Mouse (Mus musculus) naive thymus-derived CD4-positive, alpha-beta T cell, adult 2 months (primary cell): ENCODE data around the gene Tm9sf4.

Experiments used
- DNase-seq: peaks from one replicate; pipeline ENCODE4 v3.0.0-alpha.2; 2011; ENCODE audit warnings: low read depth

Tm9sf4 gene

DNA sequence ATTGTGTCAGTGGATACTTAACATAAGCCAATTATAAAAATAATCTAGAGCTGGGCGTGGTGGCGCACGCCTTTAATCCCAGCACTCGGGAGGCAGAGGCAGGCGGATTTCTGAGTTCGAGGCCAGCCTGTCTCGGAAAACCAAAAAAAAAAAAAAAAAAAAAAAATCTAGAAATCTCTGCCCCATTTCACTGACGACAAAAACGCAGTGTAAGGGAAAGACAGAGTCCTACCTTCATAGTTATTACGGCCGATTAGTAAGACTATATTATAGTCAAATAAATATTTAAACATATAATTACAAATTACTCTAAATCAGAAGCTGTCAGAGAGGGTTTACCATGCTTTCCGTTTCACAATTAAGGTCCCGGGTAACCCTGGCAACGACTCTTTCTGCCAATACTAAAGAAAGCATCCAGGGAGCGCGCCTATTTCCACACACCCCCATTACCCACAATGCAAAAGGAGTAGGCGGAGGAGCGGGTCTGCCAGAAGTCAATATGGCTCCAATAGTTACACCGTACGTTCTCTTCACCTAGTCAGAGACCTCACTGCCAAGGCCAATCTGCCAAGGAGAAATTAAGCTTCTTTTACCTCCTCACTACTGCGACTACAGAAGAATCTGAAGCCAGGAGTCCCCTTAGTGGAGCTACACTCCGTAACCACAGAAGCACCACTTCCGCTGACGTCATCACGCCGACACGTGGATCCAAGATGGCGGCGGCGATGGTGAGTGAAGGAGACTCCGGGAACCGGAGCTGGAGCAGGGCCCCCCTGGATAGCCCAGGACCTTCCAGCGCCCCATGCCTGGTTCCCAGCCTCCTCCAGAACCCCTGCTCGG is at the start of gene Tm9sf4:
Gene Tm9sf4 (plus strand): TSS at position 460 of the 840 bp plus-strand sequence.
- peak; percentile 96 for DNase-seq

DNA sequence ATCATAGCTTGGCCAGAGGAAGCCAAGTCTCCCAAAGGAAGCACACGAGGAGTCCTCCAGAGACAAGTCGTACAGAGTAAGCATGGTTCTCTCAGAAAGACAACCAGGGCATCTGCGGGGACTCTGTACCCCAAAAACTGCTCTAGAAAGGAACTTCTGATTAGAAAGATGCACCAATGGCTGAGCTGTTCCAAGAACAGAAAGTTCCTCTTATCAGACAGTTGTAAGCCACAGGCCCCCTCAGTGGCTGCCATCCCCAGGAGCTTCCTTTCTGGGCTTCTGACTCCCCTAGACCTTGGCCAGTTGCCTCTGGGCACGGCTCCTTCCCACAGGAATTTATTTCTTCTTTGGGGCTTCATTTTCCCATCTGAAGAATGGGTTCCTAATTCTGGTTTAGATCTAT is 45.4 kb upstream of the Tm9sf4 start:
- no peak for DNase-seq

DNA sequence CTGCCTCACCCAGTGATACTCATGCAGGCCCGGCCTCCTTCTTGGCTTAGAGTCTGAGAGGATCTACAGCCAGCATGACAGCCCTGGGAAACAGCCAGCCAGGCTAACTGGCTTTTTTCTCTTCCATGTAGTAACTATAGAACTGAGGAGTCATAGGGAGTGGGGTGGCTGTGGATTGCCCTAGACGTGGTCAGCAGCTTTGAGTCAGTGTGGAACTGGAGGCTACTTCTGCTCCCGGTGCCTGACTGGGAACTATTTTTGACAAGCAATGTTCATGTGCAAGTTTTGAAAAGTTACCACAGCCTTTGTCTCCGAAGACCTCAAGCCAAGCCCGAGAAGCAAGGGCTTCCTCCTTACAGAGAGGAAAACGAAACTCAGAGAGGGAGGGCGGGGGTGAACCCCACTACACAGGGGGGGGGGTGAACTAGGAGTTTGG is 44.0 kb upstream of the Tm9sf4 start:
- peak; percentile 42 for DNase-seq

DNA sequence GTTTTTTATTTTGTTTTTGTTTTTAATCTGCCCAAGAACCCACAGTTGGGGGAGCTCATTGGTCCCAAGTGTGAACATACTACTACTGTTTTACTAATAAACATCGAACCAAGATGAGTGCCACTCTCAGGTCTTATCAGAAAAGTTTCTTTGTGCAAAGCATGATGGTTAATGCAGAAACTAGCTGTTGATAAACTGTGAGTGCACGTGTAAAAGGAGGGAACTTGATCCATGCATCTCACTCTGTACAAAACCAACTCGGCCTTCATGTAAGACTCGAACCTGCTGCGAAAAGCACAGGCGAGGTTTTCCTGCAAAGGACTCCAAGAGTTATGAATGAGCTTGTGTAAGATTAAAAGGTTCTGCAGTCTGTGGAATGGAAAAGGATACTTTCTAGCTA is 41.6 kb upstream of the Tm9sf4 start:
- DNase-seq = no peak

DNA sequence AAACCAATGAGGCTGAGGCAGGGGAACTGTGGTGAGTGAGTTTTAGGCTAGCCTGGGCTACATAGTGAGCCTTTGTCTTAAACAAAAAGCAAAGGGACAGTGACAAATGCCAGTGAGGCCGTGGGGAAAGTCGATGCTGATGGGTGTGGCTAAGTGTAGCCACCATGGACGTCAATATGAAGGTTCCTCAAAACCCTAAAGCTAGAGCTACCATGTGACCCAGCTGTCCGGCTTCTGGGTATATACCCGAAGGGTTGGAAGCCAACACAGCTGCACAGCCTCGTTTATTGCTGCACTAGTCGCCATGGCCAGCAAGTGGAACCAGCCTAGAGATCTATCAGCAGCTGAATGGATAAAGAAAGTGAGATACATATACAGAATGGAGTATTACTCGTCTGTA is 41.0 kb upstream of the Tm9sf4 start:
- DNase-seq = no peak

DNA sequence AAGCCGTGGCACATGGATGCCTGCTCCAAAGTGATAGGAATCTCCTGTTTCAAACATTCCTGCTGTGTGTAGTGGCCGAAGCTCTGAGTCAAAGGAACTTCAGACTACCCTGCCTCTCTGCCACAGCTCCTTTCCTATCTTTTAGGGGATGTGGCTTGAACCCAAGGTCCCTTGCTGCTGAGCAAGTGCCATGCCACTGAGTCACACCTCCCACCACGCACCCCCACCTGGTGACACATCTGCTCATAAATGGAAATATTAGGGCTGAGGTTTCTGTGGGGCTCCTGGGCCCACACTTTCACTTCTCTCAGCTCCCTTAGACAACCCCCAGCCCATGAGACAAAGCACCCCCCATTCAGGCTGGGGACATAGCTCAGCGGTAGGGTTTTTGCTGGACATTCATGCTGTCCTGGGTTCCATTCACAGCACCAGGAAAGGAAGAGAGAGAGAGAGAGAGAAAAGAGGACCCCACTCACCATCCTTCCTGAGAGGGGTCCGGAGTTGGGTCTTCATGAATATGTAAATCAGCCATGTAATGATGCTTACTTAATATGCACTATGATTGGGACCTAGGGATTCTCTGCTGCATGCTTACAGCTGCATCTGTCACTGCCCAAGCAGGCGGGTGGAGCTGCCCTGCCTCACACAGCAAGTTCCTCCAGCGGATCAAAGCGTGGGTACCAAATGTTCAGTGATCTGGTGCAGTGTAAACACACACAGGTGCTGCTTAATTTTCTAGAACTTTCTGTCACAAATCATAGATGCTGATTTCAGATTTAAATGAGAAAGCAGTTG is 39.1 kb upstream of the Tm9sf4 start:
- DNase-seq = no peak

DNA sequence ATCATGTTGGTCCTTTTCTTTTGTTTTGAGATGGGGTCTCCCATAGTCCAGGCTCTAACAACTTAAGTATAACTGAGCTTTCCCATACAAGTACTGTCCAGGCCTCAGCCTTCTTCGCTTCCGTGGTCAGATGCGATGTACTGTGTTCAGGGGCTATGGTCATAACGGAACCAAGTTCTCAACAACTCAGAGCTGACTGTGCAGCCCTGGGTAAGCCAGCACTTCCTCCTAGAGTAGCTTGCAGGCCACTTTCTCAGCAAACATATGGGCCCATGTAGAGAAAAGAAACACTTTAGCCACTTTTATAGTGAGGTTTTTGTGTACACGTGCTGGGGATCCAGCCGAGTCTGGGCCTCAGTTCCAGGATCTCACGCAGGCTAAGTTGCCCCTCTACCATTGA is 38.4 kb upstream of the Tm9sf4 start:
- no peak for DNase-seq

DNA sequence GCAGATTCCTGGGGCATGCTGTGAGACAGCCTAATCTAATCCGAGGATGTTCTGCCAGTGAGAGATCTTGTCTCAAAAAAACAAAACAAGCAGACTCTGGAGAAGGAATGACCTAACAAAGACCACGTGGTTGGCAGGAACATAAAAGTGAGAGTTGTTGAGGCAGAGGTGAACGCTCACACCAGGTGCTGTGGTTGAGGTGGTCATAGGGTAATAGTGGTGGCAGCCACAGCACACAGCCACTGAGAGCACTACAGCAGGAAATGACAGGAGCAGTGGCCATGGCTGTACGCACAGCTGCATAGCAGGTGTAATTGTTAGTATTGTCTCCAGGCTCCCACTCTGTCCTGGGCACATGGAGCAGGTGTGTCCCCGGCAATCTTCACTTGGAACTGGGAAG is 35.2 kb upstream of the Tm9sf4 start:
- no peak for DNase-seq

DNA sequence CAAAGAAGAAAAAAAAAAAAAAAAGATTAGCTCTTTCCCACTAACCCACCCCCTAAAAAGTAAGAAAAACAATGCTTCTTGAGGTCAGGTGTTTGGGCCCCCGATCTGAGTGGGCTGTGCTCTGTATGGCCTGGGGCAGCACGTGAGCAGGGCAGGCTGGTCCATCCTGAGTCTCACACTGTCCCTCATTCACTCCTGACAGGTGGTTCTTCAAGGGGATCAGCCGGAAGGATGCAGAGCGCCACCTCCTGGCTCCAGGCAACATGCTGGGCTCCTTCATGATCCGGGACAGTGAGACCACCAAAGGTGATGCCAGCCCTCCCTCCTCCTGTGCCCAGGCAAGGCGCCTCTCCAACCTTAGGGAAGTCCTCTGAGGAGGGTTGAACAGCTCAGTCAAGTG is 30.1 kb upstream of the Tm9sf4 start:
- no peak for DNase-seq

DNA sequence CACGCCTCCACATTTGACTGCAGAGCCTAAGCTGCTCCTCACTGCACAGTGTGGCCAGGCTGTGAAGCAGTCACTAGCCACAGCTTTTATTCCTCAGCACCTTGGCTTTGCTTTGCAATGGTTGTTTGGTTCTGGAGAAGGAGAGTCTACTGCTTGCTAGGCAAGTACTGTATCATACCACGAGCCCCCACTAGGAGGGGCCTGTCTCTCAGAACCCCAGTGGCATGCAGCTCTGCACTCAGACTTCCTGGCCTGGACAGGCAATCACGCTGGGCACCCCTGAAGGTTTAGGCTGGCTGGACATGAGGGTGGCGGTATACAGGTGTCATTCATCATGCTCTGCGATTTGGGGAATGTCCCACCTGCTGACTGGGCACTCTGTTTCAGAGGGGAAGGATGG is 26.9 kb upstream of the Tm9sf4 start:
- no peak for DNase-seq

DNA sequence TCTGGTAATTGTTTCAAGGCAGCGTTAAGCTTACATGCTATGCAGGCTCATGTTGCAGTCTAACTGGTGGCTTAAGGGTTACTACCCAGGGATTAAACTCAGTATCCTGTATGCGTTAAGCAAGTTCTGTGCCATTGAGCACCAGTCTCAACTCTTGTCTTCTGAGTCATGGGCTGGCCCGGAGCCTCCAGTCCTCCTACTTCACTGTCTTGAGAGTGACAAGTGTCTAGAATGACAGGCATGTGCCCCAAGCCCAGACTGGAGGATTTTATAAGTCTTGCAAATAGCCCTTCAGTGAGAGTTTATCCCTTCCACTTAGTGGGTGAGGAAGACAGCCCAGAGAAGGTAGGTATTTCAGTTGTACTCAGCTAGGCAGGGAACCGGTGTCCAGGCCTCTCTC is 24.9 kb upstream of the Tm9sf4 start:
- DNase-seq = no peak

DNA sequence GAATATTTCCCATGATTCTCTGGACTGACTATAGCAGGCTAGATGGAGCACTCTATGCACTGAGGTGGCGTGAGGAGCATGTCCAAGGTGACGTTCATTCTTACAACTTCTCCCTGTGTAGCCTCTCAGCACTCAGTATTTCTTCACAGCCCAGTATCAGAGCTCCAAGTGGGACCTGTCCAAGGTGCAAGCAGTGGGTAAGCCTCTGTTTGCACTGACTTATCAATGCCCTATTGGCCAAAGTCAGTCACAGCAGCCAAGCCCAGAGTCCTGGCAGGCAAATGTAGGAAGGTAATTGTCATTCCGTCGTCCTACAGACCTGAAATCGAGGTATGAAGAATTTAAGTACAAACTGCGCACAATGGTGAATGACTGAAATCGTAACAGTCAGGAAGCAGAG is 21.9 kb upstream of the Tm9sf4 start:
- DNase-seq = no peak

DNA sequence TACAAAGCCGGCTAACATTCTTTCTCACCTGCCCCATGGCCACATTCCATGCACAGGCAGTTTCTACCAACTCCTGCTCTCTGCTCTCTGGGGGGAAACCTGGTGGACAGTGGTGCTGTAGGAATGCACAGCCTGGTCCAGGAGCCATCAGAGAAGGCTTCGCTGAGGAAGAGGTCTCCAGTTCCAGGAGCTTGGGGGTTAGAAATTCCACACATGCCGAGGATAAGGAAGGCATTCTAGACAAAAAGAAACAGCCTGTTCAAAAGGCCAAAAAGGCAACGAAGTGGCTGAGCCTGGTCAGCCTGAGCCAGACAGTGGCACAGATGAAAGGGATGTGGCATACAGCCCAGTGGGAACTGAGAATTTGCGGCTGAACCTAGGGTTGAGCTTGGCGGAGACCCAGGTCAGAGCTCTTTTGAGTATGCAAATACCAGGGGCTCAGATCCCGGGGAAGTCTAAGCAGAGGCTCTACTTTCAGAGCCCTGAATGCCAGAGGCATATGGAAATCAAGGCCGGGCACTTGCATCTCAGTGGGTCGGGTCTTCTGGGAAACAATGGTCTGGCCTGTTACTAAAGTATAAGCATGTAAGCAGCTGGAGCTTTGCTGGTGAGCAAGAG is 21.0 kb upstream of the Tm9sf4 start:
- no peak for DNase-seq

DNA sequence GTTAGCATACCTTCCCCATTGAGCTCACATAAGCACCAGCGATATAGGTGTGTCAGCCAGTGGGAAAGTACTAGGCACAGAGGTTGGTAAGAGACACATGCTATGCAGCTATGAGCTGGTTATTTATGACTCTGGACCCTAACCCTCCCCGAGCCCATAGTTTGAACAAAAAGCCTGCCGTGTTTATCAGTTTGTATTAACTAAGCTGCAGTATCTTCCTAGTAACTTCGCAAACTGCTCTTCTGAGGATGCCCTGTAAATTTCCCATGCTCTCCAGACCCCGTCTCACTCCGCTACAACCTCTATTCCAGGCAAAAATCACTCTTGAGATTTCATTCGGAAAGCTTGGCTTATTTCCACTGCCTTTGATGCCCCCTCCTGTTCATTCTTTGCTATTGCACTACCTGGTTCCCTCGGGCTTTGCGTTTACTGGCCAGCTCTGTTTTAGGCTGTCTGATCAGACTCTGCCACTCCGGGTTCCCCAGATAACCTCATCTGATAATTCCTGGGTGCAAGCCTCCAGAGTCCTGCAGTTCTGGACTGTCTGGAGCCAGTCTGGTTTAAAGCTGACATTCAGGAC is 18.4 kb upstream of the Tm9sf4 start:
- peak; percentile 67 for DNase-seq

DNA sequence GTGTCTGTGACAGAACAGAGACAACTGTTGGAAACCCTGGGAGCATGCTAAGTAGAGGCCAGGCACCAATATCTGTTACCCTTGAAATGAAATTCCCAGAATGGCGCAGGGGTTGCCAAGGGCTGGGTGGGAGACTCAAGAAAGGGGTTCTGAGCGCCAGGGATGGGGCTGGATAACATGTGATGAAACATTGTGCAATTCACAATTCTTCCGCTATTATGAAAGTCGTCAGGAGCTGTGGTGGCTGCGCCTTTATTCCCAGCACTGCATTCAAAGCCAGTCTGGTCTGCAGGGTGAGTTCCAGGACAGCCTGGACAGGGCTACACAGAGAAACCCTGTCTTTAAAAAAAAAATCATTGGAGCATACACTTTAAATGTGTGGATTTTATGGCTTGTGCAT is 15.8 kb upstream of the Tm9sf4 start:
- DNase-seq = no peak

DNA sequence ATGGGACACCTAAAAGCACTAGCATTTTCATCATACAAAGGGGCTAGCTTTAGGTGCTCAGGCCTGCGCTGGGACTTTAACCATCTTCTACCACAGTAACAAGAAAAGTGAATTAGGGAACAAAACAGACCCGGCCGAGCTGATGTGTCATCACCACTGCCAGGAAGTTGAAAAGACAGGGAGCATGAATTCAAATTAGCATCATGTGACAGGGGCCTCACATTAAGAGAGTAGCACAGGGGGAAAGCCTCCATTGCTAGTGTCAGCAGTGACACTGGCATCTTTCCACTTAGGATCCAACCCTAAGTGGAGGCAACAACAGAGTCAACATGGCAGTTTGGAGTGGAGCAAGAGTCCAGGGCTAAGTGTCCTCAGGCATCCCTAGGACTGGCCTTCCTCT is 13.9 kb upstream of the Tm9sf4 start:
- DNase-seq = no peak

DNA sequence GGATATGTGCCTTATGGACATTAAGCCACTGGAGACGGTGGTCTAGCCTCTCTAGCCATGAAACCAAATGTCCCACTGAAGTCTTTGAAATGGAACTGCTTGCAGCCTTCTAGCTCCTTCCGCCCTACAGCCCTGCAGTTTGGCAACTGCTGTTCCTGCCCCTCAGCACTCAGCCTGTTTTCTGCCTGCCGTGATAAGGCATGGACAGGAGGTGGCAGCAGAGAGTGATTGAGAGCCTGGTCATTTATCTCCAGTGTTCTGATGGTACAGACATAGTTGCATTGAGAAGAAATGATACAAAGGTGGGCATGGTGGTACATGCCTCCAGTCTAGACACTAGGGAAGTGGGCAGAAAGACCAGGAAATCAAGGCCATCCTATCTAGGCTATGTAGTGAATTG is 13.4 kb upstream of the Tm9sf4 start:
- peak; percentile 80 for DNase-seq

DNA sequence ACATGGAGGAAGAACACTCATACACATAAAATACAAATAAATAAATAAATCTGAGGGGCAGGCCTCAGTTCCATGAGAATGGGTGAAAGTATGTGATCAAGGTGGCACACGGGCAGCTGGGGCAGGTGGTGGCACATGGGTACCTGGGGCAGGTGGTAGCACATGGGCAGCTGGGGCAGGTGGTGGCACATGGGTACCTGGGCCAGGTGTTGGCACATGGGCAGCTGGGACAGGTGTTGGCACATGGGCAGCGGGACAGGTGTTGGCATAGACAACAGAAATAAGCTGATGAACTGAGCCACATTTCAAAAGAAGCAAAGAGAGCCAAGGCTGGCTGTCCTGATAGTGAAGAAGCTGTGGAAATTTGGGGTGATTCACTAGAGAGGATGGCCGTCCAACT is 11.4 kb upstream of the Tm9sf4 start:
- DNase-seq = no peak

DNA sequence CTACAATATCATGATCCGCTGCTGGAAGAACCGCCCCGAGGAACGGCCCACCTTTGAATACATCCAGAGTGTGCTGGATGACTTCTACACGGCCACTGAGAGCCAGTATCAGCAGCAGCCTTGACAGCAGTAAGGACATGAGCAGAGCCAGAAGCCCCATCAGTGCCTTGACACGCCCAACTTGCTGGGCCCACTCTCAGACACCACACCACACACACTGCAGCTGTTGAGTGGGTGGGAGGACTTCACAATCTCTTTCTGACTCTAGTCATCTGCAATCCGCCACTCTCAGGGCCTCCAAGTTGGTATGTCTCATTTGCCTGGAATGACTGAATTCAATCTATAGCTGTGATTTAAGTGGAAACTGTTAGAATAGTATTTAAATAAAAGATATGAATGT is 10.1 kb upstream of the Tm9sf4 start:
- no peak for DNase-seq

DNA sequence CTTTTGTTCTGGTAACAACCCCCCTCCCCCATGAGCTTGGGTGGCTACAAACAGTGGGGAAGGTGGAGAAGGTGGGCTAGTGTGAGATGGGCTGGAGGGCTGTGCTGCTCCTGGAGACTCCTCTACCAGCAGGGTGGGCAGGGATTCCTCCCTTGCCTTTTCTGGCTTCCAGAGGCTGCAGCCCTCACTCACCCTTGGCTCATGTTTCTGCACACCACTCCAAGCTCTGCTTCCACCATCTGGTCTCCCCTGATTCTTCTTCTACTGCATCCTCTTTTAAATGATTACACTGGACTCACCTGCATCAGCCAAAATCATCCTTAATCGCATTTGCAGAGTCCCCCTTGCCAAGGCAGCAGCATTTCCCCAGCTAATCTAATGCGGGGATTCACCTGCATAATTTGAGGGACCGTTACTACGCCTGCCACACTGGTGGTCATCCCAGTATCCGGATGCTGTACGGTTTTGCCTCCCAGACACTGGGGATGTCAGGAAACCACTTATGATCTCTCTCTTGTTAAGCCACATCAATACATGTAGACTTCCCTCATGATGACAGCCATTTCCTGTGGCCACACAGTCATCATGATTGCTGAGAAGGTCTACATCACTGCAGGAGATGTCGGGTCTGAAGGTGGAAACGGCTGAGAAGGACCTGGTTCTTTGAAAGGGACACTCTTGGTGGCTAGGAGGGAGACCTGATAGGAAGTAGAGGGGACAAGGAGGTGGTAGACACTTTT is 9.0 kb upstream of the Tm9sf4 start:
- DNase-seq = no peak

DNA sequence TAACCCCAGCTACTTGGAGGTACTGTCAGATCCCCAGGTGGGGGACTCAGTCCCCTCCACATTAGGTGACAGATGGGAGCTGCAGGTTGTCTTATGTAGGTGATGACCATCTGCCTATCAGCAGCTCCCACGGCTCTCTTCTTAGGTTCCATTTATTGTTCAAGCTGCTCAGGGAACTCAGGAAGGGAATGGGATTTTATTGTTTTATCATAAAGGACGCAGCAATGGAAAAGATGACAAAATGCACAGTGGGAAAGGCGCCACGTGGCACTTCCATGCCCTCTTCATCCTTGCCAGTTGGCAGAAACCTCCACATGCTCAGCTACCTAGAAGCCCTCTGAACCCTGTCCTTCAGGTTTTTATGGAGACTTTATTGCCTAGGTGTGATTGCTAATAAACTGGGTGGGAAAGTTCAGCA is 8.1 kb upstream of the Tm9sf4 start:
- DNase-seq = no peak

DNA sequence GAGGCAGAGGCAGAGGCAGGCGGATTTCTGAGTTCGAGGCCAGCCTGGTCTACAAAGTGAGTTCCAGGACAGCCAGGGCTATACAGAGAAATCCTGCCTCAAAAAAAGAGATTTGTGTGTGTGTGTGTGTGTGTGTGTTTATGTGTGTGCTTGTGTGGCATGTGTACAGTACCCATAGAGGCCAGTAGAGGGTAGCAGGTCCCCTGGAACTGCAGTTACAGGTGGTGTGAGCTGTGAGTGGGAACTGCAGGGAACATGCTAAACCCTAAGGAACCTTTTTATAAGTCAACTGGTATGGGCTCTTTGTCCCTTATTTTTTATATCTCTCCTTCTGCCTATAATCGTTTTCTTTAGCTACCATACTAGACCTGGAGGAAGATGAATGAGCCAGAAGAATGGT is 3.8 kb upstream of the Tm9sf4 start:
- DNase-seq = peak; percentile 28
